Mouse (Mus musculus): ENCODE measurements around the gene Spata17.
A peak's percentile ranks its signal among the peaks of the same experiment; 100 is the strongest.

Spata17 gene

DNA sequence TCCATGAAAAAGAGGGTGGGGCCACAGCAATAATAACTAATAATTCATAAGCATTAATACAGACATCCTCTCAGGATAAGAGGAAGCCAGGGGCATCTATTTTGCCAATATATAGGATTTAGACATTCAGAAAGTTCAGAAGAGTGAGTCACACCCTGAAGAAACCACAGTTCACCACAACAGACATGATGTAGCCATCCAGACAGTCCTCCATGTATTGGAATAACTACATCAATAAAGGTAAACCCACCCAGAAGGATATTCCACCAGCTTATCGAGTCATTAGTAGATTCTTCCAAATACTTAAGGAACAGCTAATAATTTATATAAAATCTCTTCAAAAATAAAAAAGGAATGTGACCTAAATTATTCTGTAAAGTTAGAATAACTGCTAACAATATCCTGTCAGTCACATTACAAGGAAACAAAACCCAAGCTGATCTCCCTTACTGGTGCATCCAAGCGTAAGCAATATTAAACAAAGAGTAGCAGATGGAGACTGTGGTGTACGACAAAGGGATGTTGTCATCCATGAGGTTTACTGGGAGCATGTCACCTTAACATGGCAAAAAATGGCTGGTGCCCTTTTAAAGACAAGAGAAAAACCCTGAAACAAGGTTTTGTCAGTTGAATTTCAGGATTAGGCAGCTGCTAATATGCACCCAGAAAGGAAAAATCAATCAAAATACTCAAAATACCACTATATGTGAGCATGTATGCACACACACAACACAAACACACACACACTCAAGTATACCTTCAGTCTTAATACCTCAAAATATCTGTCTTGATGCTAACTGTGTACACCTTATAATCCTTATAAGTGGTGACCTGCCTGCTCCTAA, 138.8 kb downstream of the Spata17 start:
- no peak for DNase-seq

- no peak for DNase-seq
Measured at GRCm38 (mm10) chr1:187059874-187060273, 155.4 kb downstream of the Spata17 start.

- DNase-seq, result no peak
Measured at GRCm38 (mm10) chr1:187054333-187054732, 160.9 kb downstream of the Spata17 start.

DNA sequence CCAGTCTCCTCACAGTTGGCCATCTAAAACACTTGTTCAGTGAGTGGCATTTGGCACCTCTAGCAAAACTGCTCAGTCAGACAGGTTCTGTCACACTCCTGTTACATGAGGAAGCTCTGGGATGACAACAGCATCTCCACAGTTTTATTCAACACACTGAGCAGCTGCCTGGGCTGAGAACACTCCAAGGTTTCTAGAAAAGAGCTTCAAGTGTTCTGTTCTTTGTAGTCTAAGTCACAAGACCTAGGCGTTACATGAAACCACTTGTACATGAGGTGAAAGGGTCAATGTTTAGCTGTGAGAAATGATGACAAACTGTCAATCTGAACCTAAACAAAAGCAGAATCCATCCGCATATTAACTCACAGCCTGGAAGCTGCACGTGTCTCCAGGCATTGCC, 161.4 kb downstream of the Spata17 start:
- DNase-seq, result no peak

DNA sequence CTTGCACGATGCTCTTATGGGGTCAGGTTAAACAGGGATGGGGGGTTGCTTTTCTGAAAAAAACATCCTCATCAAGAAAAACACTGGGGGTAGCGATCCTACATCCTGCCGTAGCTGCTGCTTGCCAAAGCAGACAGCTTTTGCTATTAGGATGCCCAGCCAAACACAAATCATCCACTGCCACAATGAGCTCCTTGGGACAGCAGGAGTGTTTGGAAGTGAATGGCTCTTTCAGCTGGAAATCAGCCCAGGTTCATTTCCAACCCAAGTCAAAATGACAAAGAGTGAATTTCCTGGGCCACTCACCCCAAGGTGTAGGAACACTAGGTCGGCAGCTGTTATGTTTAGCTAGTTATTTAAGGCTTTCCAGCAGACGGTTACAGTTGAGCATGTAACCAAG, 162.7 kb downstream of the Spata17 start:
- DNase-seq, result peak; percentile 21

GRCm38 (mm10) chr1:187051296-187051695, 164.0 kb downstream of the Spata17 start:
- DNase-seq, result no peak

GRCm38 (mm10) chr1:187048681-187049288, 166.5 kb downstream of the Spata17 start:
- no peak for DNase-seq

- DNase-seq, result no peak
Measured at GRCm38 (mm10) chr1:187044726-187045125, 170.5 kb downstream of the Spata17 start.

DNA sequence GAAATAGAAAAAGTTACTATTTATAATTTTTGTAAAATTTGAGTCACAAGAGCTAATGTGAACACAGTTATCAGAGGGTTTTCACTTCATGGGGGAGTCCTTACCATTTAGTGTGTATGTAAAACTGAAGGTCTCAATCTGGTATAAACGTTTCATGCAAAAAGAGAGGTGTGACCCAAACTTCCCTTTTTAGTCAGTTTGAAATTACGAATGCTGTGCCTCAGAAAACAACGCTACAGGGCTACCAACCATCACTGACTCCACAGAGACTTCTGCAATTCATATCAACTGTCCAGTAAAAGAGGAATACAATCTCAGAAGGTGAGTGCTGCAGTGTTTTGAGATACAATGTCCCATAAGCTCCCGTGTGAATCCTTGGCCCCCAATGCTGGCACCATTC, 175.5 kb downstream of the Spata17 start:
- DNase-seq, result no peak

GRCm38 (mm10) chr1:187035785-187036184, 179.5 kb downstream of the Spata17 start:
- peak; percentile 17 for DNase-seq

DNA sequence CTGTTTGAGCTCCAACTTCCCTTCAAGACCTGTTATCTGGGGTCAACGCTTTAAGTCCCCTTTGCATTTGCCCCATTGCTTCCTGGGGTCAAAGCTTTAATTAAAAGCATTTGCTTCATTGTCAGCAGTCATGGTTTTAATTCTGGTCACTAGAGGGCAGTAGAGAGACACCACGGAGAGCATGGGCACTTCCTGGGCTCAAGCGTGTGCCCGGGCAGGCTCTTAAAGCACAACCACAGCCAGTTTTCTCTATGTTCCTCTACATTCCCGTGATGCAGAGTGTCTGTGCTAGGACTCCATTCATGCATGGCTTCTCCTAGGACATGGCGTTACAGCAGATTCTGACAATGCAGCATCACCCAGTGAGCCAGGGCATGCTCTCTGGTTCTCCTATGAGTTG, 183.5 kb downstream of the Spata17 start:
- DNase-seq, result peak; percentile 74

GRCm38 (mm10) chr1:187028841-187029240, 186.4 kb downstream of the Spata17 start:
- DNase-seq, result no peak

DNA sequence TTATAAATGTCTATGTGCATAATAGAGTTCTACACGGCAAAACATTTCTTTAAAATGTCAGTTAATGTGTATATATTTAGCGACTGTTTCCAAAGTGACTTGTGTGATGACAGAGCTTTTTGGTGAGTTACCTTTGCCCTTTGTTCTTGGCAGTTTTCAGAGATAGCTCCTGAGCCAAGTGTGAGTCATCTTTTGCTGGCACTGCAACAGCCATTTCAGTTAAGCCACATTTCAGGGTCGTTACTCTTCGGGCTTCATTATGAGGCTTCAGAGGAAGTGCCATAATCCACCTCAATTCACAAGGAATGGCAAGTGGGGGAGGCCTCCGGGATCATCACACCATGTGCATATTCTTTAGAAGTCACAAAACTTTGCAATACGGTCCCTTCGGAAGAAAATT, 195.3 kb downstream of the Spata17 start:
- DNase-seq, result peak; percentile 23

GRCm38 (mm10) chr1:187016116-187016515, 199.1 kb downstream of the Spata17 start:
- DNase-seq, result no peak

DNA sequence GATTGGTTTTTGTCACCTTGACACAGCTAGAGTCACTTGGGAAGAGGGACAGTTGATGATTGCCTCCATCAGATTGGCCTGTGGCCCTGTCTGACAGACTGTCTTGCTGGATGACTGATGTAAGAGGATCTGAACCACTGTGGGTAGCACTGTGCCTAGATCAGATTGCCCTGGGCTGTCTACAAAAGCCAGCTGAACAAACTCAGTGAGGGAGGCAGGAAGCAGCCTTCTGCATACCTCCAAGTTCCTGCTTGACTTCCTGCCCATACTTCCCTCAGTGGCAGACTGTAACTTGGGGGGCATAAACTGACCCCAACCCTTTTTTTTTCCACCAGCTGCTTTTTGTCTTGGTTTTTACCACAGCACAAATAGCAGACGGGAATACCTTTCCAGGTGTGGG, 199.6 kb downstream of the Spata17 start:
- no peak for DNase-seq

DNA sequence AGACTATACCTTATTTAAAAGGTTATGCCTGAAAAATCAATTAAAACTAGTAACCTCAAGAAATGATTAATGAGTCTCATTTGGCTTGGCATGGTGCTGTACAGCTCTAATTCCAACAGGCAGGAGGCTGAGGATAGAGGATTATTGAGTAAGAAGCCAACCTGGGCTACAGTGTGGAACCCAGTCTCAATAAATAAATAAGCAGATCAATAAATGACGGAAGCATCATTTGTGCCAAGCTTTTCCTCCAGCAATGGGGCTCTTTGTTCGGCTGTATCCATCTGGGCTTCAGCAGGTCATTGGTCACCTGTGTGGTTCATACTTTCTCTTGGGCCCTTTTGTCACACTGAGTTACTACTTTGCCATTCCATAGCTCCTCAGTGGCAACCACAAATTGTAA, 201.1 kb downstream of the Spata17 start:
- no peak for DNase-seq

- DNase-seq, result no peak
Measured at GRCm38 (mm10) chr1:187011601-187012000, 203.7 kb downstream of the Spata17 start.

DNA sequence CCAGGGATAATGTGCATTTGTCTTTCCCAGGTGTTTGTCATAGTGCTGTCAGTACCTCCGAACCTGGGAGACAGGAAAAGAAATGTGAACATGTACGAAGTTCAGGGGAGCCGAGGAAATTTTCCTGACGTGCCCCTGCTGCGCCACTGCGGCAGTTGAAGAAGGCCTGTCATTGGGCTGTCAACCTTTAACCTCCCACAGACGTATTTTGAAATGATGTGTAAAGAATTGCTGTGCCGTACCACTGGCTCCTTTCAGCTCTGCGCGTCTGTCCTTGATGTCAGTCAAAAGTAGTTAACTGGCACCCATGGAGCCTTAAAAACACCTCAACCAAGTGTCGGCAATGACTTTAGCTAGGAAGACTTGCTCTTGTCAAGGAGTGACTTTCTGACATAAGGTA, 205.2 kb downstream of the Spata17 start:
- DNase-seq, result no peak

- no peak for DNase-seq
Measured at GRCm38 (mm10) chr1:187008236-187008635, 207.0 kb downstream of the Spata17 start.

- DNase-seq, result peak; percentile 56
Measured at GRCm38 (mm10) chr1:187006227-187006925, 208.9 kb downstream of the Spata17 start.

DNA sequence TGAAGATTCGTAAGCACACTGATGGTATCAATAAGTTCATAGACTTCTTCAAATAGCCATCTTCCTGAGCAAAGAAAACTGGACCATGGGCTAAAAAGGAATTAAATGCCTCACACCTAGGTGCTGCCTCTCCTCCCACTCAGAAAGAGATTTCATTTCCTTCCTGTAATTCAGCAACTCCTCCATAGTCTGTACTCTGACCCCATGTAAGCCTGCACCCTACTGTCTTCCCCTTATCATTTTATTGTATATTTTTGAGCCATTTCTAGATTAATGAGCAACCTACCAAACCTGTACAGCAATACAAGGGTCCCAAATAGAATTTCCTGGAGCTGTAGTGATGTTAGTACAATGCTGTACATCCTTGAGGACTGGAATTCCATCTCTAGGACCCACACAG, 211.0 kb downstream of the Spata17 start:
- DNase-seq, result no peak

- no peak for DNase-seq
Measured at GRCm38 (mm10) chr1:187003441-187003861, 211.8 kb downstream of the Spata17 start.

- DNase-seq, result no peak
Measured at GRCm38 (mm10) chr1:186997596-186998304, 217.5 kb downstream of the Spata17 start.

Data from lung, postnatal 10 days (tissue).